ENCODE assay signal across 8 mouse cellular contexts in genomic region chr1:67038246-67038987, GRCm38 (mm10). TPM values are rescaled to one million over a fixed set of nuclear protein-coding genes. Genes with fewer than 3 reads are reported as not detected.
DNase-seq lines count a peak whose midpoint lies in the region; ATAC-seq and TF ChIP-seq lines count a peak whose summit lies in the region.

TSS of gene Lancl1 (minus strand) at chr1:67038872.

- H3K4me2 ChIP-seq in hindbrain, postnatal 0 days (ENCODE audit: low read depth, low read length): peak within 1 kb of the TSS; percentile 63

- peaks cover 11% of the 10 kb centered on the region; the same call in 1 of the 2 replicates for H3K36me3 ChIP-seq in hindbrain, postnatal 0 days (ENCODE audit: insufficient read depth, low read length)

- peaks cover 7% of the 10 kb centered on the region; the same call in 1 of the 2 replicates for H3K4me1 ChIP-seq in hindbrain, postnatal 0 days (ENCODE audit: insufficient read depth, low read length)

- peak within 1 kb of the TSS; percentile 84 for H3K9ac ChIP-seq in hindbrain, postnatal 0 days (replicated peaks; ENCODE audit: low read length)

- no peak for TF ChIP-seq CTCF in gastrocnemius, adult 2 months (IDR thresholded peaks at IDR 0.05)
- TF ChIP-seq CTCF in hindbrain, postnatal 0 days (IDR thresholded peaks at IDR 0.05; ENCODE audit: low read depth): no peak
- TF ChIP-seq CTCF in left cerebral cortex, adult 2 months (IDR thresholded peaks at IDR 0.05): no peak

- H3K27me3 ChIP-seq in hindbrain, postnatal 0 days (ENCODE audit: insufficient read depth, low read length): no peaks in the 10 kb centered on the region

- peak; percentile 98 for ATAC-seq in hindbrain, postnatal 0 days
- peak; percentile 96 for ATAC-seq in megakaryocyte, adult 5-6 weeks (ENCODE audit: poor library complexity, severe bottlenecking)

- no peaks in the 10 kb centered on the region for H3K9me3 ChIP-seq in hindbrain, postnatal 0 days (ENCODE audit: low read length)

- peak within 1 kb of the TSS; percentile 99 for H3K4me3 ChIP-seq in gastrocnemius, adult 2 months
- H3K4me3 ChIP-seq in hindbrain, postnatal 0 days (ENCODE audit: low read length): peak within 1 kb of the TSS; percentile 89
- peak within 1 kb of the TSS; percentile 85 for H3K4me3 ChIP-seq in left cerebral cortex, adult 2 months

- peak; percentile 54 for DNase-seq in WW6 (ENCODE audit: low read depth, low spot score)
- DNase-seq in cerebellum, postnatal 4 days (ENCODE audit: low spot score in 2 of 2): peak; percentile 78 to 87
- peak; percentile 93 for DNase-seq in gastrocnemius, adult 2 months
- DNase-seq in hindbrain, postnatal 0 days (ENCODE audit: low spot score): peak; percentile 96
- peak; percentile 92 to 93 for DNase-seq in left cerebral cortex, adult 2 months (ENCODE audit: extremely low spot score in 1 of 2, low spot score in 2 of 2)
- DNase-seq in right cerebral cortex, adult 2 months (ENCODE audit: low spot score in 2 of 2): peak; percentile 95 to 96
- DNase-seq in urinary bladder, postnatal 14 days (ENCODE audit: low spot score): peak; percentile 90

- H3K27ac ChIP-seq in gastrocnemius, adult 2 months: peak within 1 kb of the TSS; percentile 87
- H3K27ac ChIP-seq in hindbrain, postnatal 0 days: peak within 1 kb of the TSS; percentile 67
- peak within 1 kb of the TSS; percentile 92 for H3K27ac ChIP-seq in left cerebral cortex, adult 2 months

- intact Hi-C loops in gastrocnemius, adult 2 months (cut with DNase I): loop anchor here (10.0 kb wide), 2 partner anchors 334 to 1854 kb away; partner anchors contain the start of genes Idh1, Pikfyve and Rpe
- intact Hi-C loops in left cerebral cortex, adult 2 months (cut with DNase I): loop anchor here (5.0 kb wide), 1 partner anchor 221 kb away; the partner anchor contains the start of gene Kansl1l

- under 1% methylated on average over 42 of the region's 47 CpGs for WGBS in hindbrain, postnatal 0 days

RNA-seq across cellular contexts. Expression of gene Lancl1, which starts in this region (rescaled TPM):
- total RNA-seq in gastrocnemius, adult 2 months (2021): 10 to 100 TPM; 31.4 to 37.4 TPM
- total RNA-seq in hindbrain, postnatal 0 days (2014; rRNA removed): 143 and 156 TPM in 2 replicates
- polyA plus RNA-seq in hindbrain, postnatal 0 days (2015; fragmentation: Nextera tagmentation; extraction: Ambion mirVana): 192 and 199 TPM in 2 replicates
- total RNA-seq in left cerebral cortex, adult 2 months (2021): 100 to 1,000 TPM; 187 to 219 TPM
- 18.4 and 25.0 TPM in 2 replicates for total RNA-seq in megakaryocyte, adult 5-6 weeks (2015)
- total RNA-seq in megakaryocyte, adult 5-6 weeks (2017): 13.3 and 23.3 TPM in 2 replicates

Comparison
In these comparisons a context has a peak if more than half of its experiments do, and no peak if none do; other contexts are left out.
1. Peak in every context shown above with its lines: DNase-seq, ATAC-seq, H3K4me3 ChIP-seq and H3K27ac ChIP-seq.